Mouse (Mus musculus): ENCODE results near the gene Plpp7.

GRCm38 (mm10) chr2:32087606-32088005 lies 7.7 kb upstream of the Plpp7 start:
- TF ChIP-seq CTCF (IDR thresholded peaks at IDR 0.05; ENCODE audit: borderline replicate concordance, control insufficient read depth, extremely low read depth, insufficient read depth, low read length, poor library complexity) (no peak), POLR2A (IDR thresholded peaks at IDR 0.05; ENCODE audit: control insufficient read depth, extremely low read depth, insufficient read depth, low read length, poor library complexity) (no peak)

All from thymus, adult 2 months (tissue).